Mouse (Mus musculus): ENCODE results near the gene Fiz1. TPM values are rescaled to one million over a fixed set of nuclear protein-coding genes. Genes with fewer than 3 reads are reported as not detected.

The Fiz1 gene
- polyA plus RNA-seq, 1 experiment from 2014 or later, result 50.6 TPM

DNA sequence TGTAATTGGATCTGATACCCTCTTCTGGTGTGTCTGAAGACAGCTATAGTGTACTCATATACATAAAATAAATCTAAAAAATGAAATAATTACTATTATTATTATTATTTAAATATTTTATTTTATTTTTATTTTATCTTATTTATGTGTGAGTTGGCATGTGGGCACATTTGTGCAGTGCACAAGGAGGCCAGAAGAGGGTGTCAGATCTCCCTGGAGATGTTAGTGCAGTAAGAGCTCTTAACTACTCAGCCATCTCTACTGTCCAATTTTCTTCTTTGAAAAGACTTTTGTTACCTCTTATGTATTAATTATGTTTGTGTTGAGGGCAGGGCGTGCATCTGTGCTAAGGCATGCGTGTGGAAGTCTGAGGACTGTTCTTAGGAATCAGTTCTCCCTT, 14.6 kb downstream of the Fiz1 start:
- ATAC-seq (ENCODE audit: insufficient read depth, low FRiP score, low TSS enrichment), result no peak
- Histone ChIP-seq H3K27ac (ENCODE audit: low read depth, low read length) (no peak overlapping the region), H3K9me3 (ENCODE audit: control insufficient read depth, low read length) (no peaks in the 10 kb centered on the region), H3K36me3 (ENCODE audit: control insufficient read depth, insufficient read depth, low read length) (no peaks in the 10 kb centered on the region), H3K27me3 (ENCODE audit: control insufficient read depth, insufficient read depth, low read length) (peaks cover 2% of the 10 kb centered on the region), H3K4me1 (ENCODE audit: control insufficient read depth, insufficient read depth, low read length) (peaks cover 10% of the 10 kb centered on the region), H3K9ac (ENCODE audit: low read length) (no peak overlapping the region), H3K4me3 (ENCODE audit: low read depth, low read length) (no peak overlapping the region), H3K4me2 (ENCODE audit: low read depth) (no peak overlapping the region)
- WGBS, result 65% methylated on average over 2 of the region's 2 CpGs
- no peak for DNase-seq (ENCODE audit: low spot score)

- no peak for DNase-seq (ENCODE audit: low spot score)
- H3K36me3 ChIP-seq (ENCODE audit: control insufficient read depth, insufficient read depth, low read length), result peaks cover 7% of the 10 kb centered on the region
- peaks cover 19% of the 10 kb centered on the region for H3K27me3 ChIP-seq (ENCODE audit: control insufficient read depth, insufficient read depth, low read length)
- H3K27ac ChIP-seq (ENCODE audit: low read depth, low read length), result no peak overlapping the region
- peaks cover 17% of the 10 kb centered on the region for H3K4me1 ChIP-seq (ENCODE audit: control insufficient read depth, insufficient read depth, low read length)
- peak overlapping the region; percentile 91 for H3K9ac ChIP-seq (ENCODE audit: low read length)
- H3K4me3 ChIP-seq (ENCODE audit: low read depth, low read length), result peak overlapping the region; percentile 72
- WGBS, result 71% methylated on average over 6 of the region's 8 CpGs
- no peak for ATAC-seq (ENCODE audit: insufficient read depth, low FRiP score, low TSS enrichment)
- peak overlapping the region; percentile 87 for H3K4me2 ChIP-seq (ENCODE audit: low read depth)
- H3K9me3 ChIP-seq (ENCODE audit: control insufficient read depth, low read length), result no peaks in the 10 kb centered on the region; the same call in 1 of the 2 replicates
These were observed 17.6 kb downstream of the Fiz1 start for GRCm38 (mm10) chr7:4996934-4997333.

GRCm38 (mm10) chr7:4996003-4996895, 18.2 kb downstream of the Fiz1 start, which contains the start of gene Zfp579:
TSS of gene Zfp579 (minus strand) at chr7:4996158.
- no peaks in the 10 kb centered on the region; the same call in 1 of the 2 replicates for H3K9me3 ChIP-seq (ENCODE audit: control insufficient read depth, low read length)
- WGBS, result 8% methylated on average over 15 of the region's 26 CpGs
- ATAC-seq (ENCODE audit: insufficient read depth, low FRiP score, low TSS enrichment) (peak; percentile 85), DNase-seq (ENCODE audit: low spot score) (peak; percentile 93)
- H3K4me1 ChIP-seq (ENCODE audit: control insufficient read depth, insufficient read depth, low read length), result peaks cover 17% of the 10 kb centered on the region
- H3K4me3 ChIP-seq (ENCODE audit: low read depth, low read length), result peak within 1 kb of the TSS; percentile 72
- H3K36me3 ChIP-seq (ENCODE audit: control insufficient read depth, insufficient read depth, low read length), result peaks cover 7% of the 10 kb centered on the region
- peaks cover 19% of the 10 kb centered on the region for H3K27me3 ChIP-seq (ENCODE audit: control insufficient read depth, insufficient read depth, low read length)
- H3K9ac ChIP-seq (ENCODE audit: low read length), result peak within 1 kb of the TSS; percentile 91
- peak within 1 kb of the TSS; percentile 87 for H3K4me2 ChIP-seq (ENCODE audit: low read depth)
- H3K27ac ChIP-seq (ENCODE audit: low read depth, low read length), result peak within 1 kb of the TSS; percentile 21; the same call in 1 of the 2 replicates

DNA sequence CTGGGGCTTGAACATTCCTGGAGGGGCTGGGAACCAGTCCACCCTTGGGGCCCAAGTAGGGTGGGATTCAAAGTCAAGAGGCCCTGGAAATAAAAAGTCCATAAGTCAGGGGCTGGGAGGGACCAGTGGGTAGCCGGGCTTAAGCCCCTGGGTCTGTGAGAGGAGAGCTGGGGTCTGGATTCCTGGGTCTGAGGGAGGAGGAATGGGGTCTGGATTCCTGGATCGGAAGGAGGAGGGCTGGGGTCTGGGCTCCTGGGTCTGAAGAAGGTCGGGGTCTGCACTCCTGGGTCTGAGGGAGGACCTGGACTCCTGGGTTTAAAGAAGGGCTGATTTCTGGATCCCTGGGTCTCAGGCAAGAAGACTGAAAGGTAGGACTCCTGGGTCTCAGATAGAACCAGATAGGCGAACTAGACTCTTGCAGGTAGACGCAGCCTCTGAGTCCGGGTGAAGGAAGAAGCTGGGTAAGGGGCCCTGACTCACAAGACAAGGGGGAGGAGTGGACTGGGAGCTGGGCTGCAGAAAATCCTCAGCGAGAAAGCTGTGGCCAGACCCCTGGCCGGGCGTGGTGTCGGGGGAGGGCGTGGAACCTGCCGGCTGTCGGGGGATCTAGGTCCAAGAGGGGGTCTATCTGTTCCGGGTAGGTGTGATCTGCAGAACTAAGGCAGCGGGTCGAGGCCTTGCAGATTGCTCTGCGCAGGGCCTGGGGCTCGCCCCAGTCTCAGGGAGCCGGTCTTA, 19.1 kb downstream of the Fiz1 start:
- peak; percentile 10 for ATAC-seq (ENCODE audit: insufficient read depth, low FRiP score, low TSS enrichment)

DNA sequence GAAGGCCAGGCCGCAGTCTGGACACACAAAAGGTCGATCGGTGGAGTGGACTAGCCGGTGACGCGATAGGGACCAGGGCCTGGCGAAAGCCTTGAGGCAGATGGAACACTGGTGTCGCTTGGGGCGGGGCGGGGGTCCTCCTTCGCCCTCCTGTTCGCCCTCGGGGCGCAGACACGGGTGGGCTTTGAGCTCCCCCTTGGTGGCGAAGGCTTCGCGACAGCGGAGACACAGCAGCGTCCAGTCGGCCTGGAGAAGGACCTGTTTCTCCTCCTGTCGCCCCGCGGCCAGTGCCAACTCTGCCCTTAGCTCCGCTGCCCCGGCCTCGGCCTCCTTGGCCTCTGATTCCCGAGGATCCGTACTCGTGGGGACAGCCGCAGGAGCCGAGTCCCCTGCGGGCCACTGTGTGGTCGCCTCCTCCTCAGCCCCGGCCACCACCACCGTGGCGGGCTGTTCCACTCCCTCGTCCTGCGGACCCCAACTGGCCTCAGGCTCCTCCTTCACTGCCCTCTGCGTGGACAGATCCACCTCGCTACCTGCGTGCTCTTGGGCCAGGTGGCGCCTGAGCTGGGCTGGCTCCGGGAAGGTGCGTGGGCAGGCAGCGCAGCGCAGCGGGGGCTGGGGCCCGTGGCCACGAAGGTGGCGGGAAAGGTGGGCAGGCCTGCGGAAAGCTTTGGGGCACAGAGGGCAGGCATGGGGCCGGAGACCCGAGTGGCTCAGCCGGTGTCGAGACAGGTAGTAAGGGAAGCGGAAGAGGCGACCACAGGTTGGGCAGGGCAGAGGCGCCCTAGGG, 20.3 kb downstream of the Fiz1 start:
- Histone ChIP-seq H3K4me3 (ENCODE audit: low read depth, low read length) (peak overlapping the region; percentile 72), H3K27ac (ENCODE audit: low read depth, low read length) (no peak overlapping the region), H3K4me2 (ENCODE audit: low read depth) (peak overlapping the region; percentile 11), H3K4me1 (ENCODE audit: control insufficient read depth, insufficient read depth, low read length) (peaks cover 17% of the 10 kb centered on the region), H3K9ac (ENCODE audit: low read length) (peak overlapping the region; percentile 18; the same call in 1 of the 2 replicates), H3K27me3 (ENCODE audit: control insufficient read depth, insufficient read depth, low read length) (peaks cover 19% of the 10 kb centered on the region), H3K9me3 (ENCODE audit: control insufficient read depth, low read length) (no peaks in the 10 kb centered on the region; the same call in 1 of the 2 replicates), H3K36me3 (ENCODE audit: control insufficient read depth, insufficient read depth, low read length) (peaks cover 7% of the 10 kb centered on the region)
- WGBS, result 40% methylated on average over 59 of the region's 59 CpGs
- ATAC-seq (ENCODE audit: insufficient read depth, low FRiP score, low TSS enrichment), result no peak
- DNase-seq (ENCODE audit: low spot score), result no peak

More for the DNA sequence above, 19.1 kb downstream of the Fiz1 start:
- Histone ChIP-seq H3K9ac (ENCODE audit: low read length) (peak overlapping the region; percentile 91), H3K4me3 (ENCODE audit: low read depth, low read length) (peak overlapping the region; percentile 72), H3K4me2 (ENCODE audit: low read depth) (peak overlapping the region; percentile 87), H3K27ac (ENCODE audit: low read depth, low read length) (no peak overlapping the region), H3K36me3 (ENCODE audit: control insufficient read depth, insufficient read depth, low read length) (peaks cover 7% of the 10 kb centered on the region), H3K9me3 (ENCODE audit: control insufficient read depth, low read length) (no peaks in the 10 kb centered on the region; the same call in 1 of the 2 replicates), H3K27me3 (ENCODE audit: control insufficient read depth, insufficient read depth, low read length) (peaks cover 19% of the 10 kb centered on the region), H3K4me1 (ENCODE audit: control insufficient read depth, insufficient read depth, low read length) (peaks cover 17% of the 10 kb centered on the region)
- 6% methylated on average over 19 of the region's 19 CpGs for WGBS
- peak; percentile 19 for DNase-seq (ENCODE audit: low spot score)

- H3K4me2 ChIP-seq (ENCODE audit: low read depth), result peak overlapping the region; percentile 11
- no peaks in the 10 kb centered on the region; the same call in 1 of the 2 replicates for H3K9me3 ChIP-seq (ENCODE audit: control insufficient read depth, low read length)
- H3K4me1 ChIP-seq (ENCODE audit: control insufficient read depth, insufficient read depth, low read length), result peaks cover 17% of the 10 kb centered on the region
- WGBS, result 24% methylated on average over 45 of the region's 55 CpGs
- DNase-seq (ENCODE audit: low spot score) (no peak), ATAC-seq (ENCODE audit: insufficient read depth, low FRiP score, low TSS enrichment) (no peak)
- no peak overlapping the region; the same call in 1 of the 2 replicates for H3K9ac ChIP-seq (ENCODE audit: low read length)
- H3K27ac ChIP-seq (ENCODE audit: low read depth, low read length), result no peak overlapping the region
- H3K36me3 ChIP-seq (ENCODE audit: control insufficient read depth, insufficient read depth, low read length), result peaks cover 7% of the 10 kb centered on the region
- H3K4me3 ChIP-seq (ENCODE audit: low read depth, low read length), result peak overlapping the region; percentile 14
- H3K27me3 ChIP-seq (ENCODE audit: control insufficient read depth, insufficient read depth, low read length), result peaks cover 19% of the 10 kb centered on the region
These were observed 21.0 kb downstream of the Fiz1 start for GRCm38 (mm10) chr7:4993347-4993998.

DNA sequence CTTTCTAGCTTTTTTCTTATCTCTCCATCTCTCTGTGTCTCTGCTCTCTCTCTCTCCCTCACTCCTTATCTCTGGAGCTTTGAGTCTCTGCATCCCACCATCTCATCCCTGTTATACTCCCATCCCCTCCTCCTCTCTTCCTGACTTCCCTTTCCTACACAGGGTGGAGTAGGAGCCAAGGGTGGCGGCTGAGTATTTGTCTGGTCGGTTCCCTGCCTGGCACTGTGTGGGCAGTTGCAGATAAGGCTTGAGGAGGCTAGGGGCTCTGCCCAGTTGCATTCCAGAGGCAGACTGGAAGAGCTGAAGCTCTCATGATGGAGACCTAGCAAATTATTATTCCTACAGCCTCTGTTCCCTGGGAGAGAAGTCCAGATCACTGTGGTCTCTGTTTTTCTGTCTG, 26.2 kb downstream of the Fiz1 start:
- Histone ChIP-seq H3K4me1 (ENCODE audit: control insufficient read depth, insufficient read depth, low read length) (no peaks in the 10 kb centered on the region), H3K27me3 (ENCODE audit: control insufficient read depth, insufficient read depth, low read length) (peaks cover 7% of the 10 kb centered on the region), H3K36me3 (ENCODE audit: control insufficient read depth, insufficient read depth, low read length) (peaks cover 6% of the 10 kb centered on the region), H3K4me3 (ENCODE audit: low read depth, low read length) (no peak overlapping the region), H3K4me2 (ENCODE audit: low read depth) (no peak overlapping the region), H3K9me3 (ENCODE audit: control insufficient read depth, low read length) (no peaks in the 10 kb centered on the region; the same call in 1 of the 2 replicates), H3K27ac (ENCODE audit: low read depth, low read length) (no peak overlapping the region), H3K9ac (ENCODE audit: low read length) (no peak overlapping the region)
- DNase-seq (ENCODE audit: low spot score), result no peak
- no peak for ATAC-seq (ENCODE audit: insufficient read depth, low FRiP score, low TSS enrichment)
- WGBS, result 77% methylated on average over 2 of the region's 2 CpGs

DNA sequence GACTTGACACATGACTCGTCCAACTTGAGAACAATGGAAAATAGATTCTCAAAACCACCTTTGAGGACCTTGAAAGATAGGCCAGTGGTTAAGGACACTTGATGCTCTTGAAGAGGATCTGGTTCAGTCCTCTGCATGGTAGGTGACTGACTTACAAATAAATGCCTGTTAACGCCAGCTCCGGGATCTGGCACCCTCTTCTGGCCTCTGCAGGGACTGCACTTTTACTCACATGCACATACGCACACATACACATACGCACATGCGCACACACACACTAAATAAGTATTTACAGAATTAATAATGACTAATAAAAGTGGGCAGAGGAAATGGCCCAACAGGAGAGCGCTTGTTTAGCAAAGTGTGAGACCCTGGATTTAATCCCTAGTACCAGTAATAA, 37.7 kb downstream of the Fiz1 start:
- 90% methylated on average over 7 of the region's 7 CpGs for WGBS
- H3K27me3 ChIP-seq (ENCODE audit: control insufficient read depth, insufficient read depth, low read length), result no peaks in the 10 kb centered on the region

More for the DNA sequence above, 37.7 kb downstream of the Fiz1 start:
- Histone ChIP-seq H3K27ac (ENCODE audit: low read depth, low read length) (no peak overlapping the region), H3K9me3 (ENCODE audit: control insufficient read depth, low read length) (no peaks in the 10 kb centered on the region; the same call in 1 of the 2 replicates), H3K4me1 (ENCODE audit: control insufficient read depth, insufficient read depth, low read length) (no peaks in the 10 kb centered on the region), H3K9ac (ENCODE audit: low read length) (no peak overlapping the region), H3K4me2 (ENCODE audit: low read depth) (no peak overlapping the region), H3K36me3 (ENCODE audit: control insufficient read depth, insufficient read depth, low read length) (no peaks in the 10 kb centered on the region), H3K4me3 (ENCODE audit: low read depth, low read length) (no peak overlapping the region)
- ATAC-seq (ENCODE audit: insufficient read depth, low FRiP score, low TSS enrichment) (no peak), DNase-seq (ENCODE audit: low spot score) (no peak)
